Mouse (Mus musculus): Measurements from ENCODE around the gene Ncam1.

Gene Ncam1

GRCm38 (mm10) chr9:49502245-49502644 is 296.5 kb downstream of the Ncam1 start:
- no peak for DNase-seq (ENCODE audit: low spot score in 2 of 2)

GRCm38 (mm10) chr9:49499878-49500277 is 298.8 kb downstream of the Ncam1 start:
- DNase-seq (ENCODE audit: low spot score in 2 of 2) = no peak

- peak in 1 of 2 experiments; percentile 70 for DNase-seq (ENCODE audit: low spot score in 2 of 2)
Observed at GRCm38 (mm10) chr9:49493979-49494649, 304.6 kb downstream of the Ncam1 start.

GRCm38 (mm10) chr9:49490609-49491008 is 308.1 kb downstream of the Ncam1 start:
- DNase-seq (ENCODE audit: low spot score in 2 of 2) = no peak

- peak; percentile 83 to 86 for DNase-seq (ENCODE audit: low spot score in 2 of 2)
Observed at GRCm38 (mm10) chr9:49488912-49489895, 309.5 kb downstream of the Ncam1 start.

GRCm38 (mm10) chr9:49488258-49488657 is 310.5 kb downstream of the Ncam1 start:
- DNase-seq (ENCODE audit: low spot score in 2 of 2) = no peak

GRCm38 (mm10) chr9:49487657-49487943 is 311.1 kb downstream of the Ncam1 start:
- no peak for DNase-seq (ENCODE audit: low spot score in 2 of 2)

- no peak for DNase-seq (ENCODE audit: low spot score in 2 of 2)
Observed at GRCm38 (mm10) chr9:49486805-49487656, 311.7 kb downstream of the Ncam1 start.

GRCm38 (mm10) chr9:49485892-49486311 is 312.8 kb downstream of the Ncam1 start, which contains the start of gene Ttc12:
Ttc12 (minus strand) TSS chr9:49486225.
- DNase-seq (ENCODE audit: low spot score in 2 of 2) = peak; percentile 61 to 64

GRCm38 (mm10) chr9:49485250-49485891 is 313.4 kb downstream of the Ncam1 start:
- DNase-seq (ENCODE audit: low spot score in 2 of 2) = peak in 1 of 2 experiments; percentile 45

- peak in 1 of 2 experiments; percentile 23 for DNase-seq (ENCODE audit: low spot score in 2 of 2)
Observed at GRCm38 (mm10) chr9:49483316-49483715, 315.4 kb downstream of the Ncam1 start.

GRCm38 (mm10) chr9:49472126-49472525 is 326.6 kb downstream of the Ncam1 start:
- DNase-seq (ENCODE audit: low spot score in 2 of 2) = no peak

GRCm38 (mm10) chr9:49470946-49471345 is 327.8 kb downstream of the Ncam1 start:
- no peak for DNase-seq (ENCODE audit: low spot score in 2 of 2)

GRCm38 (mm10) chr9:49470006-49470405 is 328.7 kb downstream of the Ncam1 start:
- no peak for DNase-seq (ENCODE audit: low spot score in 2 of 2)

- no peak for DNase-seq (ENCODE audit: low spot score in 2 of 2)
Observed at GRCm38 (mm10) chr9:49456136-49456535, 342.6 kb downstream of the Ncam1 start.

- no peak for DNase-seq (ENCODE audit: low spot score in 2 of 2)
Observed at GRCm38 (mm10) chr9:49452396-49452795, 346.3 kb downstream of the Ncam1 start.
